Mouse (Mus musculus) spleen, adult 2 months (tissue): ENCODE measurements around the gene Traf2.

ENCODE experiments used
- CTCF ChIP-seq: fragments of 200-500 bp; IDR thresholded peaks from 2 replicates; pipeline ENCODE4 v1.5.1; 2011; ENCODE audit warnings: mild to moderate bottlenecking, inconsistent platforms; ENCODE audit not compliant: insufficient read depth, insufficient read length, insufficient replicate concordance; ENCODE audit errors: extremely low read depth
- POLR2A ChIP-seq: fragments of 200-500 bp; IDR thresholded peaks from 2 replicates; pipeline ENCODE4 v1.6.1; 2011; ENCODE audit warnings: low read depth, low read length, inconsistent platforms

DNA sequence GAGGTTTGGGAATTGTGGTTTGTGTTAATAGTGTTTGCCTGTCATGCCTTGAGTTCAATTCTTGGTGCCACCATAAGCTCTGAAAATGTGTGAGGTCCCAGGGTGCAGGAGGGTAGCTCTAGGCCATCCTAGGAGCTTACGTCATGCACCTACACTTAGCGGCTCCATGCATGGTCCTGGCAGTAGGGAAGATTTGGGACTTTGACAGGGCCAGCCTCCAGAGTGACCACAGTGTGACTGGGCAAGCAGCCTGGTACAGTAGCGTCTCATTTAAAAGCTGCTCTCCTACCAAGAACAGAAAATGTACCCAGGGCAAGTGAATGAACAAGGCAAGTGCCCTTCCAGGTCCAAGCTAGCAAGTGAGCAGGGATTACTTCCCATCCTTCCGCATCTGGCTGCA lies 40.9 kb downstream of the Traf2 start:
- TF ChIP-seq CTCF, result no peak
- TF ChIP-seq POLR2A, result no peak
